Mouse (Mus musculus): ENCODE measurements around the gene Gas6.

The Gas6 gene

GRCm38 (mm10) chr8:13493858-13494631 lies at the start of gene Gas6:
Gene Gas6 (minus strand): TSS chr8:13494490.
- in situ Hi-C loops (cut with MboI; ENCODE audit: low pct_unique_long_range_greater_than_20kb in 1 of 2, low sequenced_read_pairs in 2 of 2, unreplicated experiment in 1 of 2) = no loop called here

- in situ Hi-C loops (cut with MboI; ENCODE audit: low pct_unique_long_range_greater_than_20kb in 1 of 2, low sequenced_read_pairs in 2 of 2, unreplicated experiment in 1 of 2) = no loop called here
Measured at GRCm38 (mm10) chr8:13541526-13541925, 47.2 kb upstream of the Gas6 start.

- in situ Hi-C loops (cut with MboI; ENCODE audit: low pct_unique_long_range_greater_than_20kb in 1 of 2, low sequenced_read_pairs in 2 of 2, unreplicated experiment in 1 of 2) = no loop called here
Measured at GRCm38 (mm10) chr8:13540122-13540521, 45.8 kb upstream of the Gas6 start.

- in situ Hi-C loops (cut with MboI; ENCODE audit: low pct_unique_long_range_greater_than_20kb in 1 of 2, low sequenced_read_pairs in 2 of 2, unreplicated experiment in 1 of 2) = no loop called here
Measured at GRCm38 (mm10) chr8:13538821-13539220, 44.5 kb upstream of the Gas6 start.

- in situ Hi-C loops (cut with MboI; ENCODE audit: low pct_unique_long_range_greater_than_20kb in 1 of 2, low sequenced_read_pairs in 2 of 2, unreplicated experiment in 1 of 2) = no loop called here
Measured at GRCm38 (mm10) chr8:13537102-13537501, 42.8 kb upstream of the Gas6 start.

DNA sequence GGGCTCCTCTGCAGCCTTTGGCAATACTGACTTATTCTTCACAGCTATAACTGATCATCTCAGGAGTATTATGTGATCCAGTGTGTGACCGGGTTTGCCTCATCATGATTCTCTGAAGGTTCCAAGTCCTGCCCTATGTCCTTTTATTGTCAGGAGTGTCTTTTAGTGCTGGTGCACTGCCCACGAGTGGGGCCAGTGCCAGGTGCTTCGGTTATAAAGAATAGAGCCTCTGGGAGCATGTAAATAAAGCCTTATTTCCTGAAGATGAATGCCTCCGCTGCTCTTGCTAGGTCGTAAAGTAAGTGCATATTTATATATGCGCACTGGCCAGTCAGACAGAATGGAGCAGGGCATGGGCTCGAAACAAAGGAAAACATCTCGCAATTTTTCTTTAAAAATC lies 38.8 kb upstream of the Gas6 start:
- in situ Hi-C loops (cut with MboI; ENCODE audit: low pct_unique_long_range_greater_than_20kb in 1 of 2, low sequenced_read_pairs in 2 of 2, unreplicated experiment in 1 of 2) = no loop called here

DNA sequence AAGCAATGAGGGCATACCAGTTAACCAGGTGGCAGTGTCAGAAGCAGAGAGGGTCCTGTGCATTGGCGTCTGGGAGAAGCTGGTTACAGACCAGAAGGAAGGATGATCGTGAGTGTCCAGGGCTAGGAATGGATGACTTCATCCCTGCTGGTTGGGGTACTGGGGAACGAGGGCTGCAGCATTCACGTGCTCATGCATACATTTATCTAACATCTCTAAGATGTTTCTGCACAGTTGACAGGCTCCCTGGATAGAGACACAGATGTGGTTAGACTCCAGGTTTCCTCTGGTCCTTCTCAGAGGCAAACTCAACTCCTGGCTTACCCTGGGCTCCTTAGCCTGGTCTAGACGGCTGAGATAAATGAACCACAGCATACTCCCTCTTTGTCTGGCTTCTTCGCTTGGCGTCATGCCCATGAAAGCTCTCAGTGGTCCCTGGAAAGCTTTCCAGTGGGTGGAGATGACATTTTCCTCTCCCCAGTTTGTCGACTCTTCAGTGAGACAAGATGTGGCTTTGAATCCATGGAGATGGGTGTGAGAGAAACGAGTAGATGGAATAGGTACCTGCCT lies 37.4 kb upstream of the Gas6 start:
- in situ Hi-C loops (cut with MboI; ENCODE audit: low pct_unique_long_range_greater_than_20kb in 1 of 2, low sequenced_read_pairs in 2 of 2, unreplicated experiment in 1 of 2) = no loop called here

DNA sequence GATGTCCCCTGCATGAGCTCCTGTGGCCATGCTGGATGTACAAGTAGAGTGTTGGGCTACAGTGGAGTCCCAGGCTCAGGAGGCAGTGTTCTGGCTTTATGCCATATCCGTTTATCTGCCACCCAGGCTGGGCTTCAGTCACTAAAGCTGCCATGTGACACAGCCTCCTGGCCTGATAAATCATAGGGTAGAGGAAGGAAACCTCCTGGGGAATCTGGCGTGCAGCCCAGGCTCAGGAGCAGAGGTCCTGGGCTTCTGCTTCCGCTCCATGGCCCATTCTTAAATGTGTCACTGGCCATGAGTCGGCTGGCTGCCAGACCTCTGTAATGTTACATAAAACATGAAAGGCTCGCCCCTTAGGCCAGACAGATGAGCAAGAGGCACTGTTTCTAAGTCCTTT lies 36.7 kb upstream of the Gas6 start:
- in situ Hi-C loops (cut with MboI; ENCODE audit: low pct_unique_long_range_greater_than_20kb in 1 of 2, low sequenced_read_pairs in 2 of 2, unreplicated experiment in 1 of 2) = no loop called here

DNA sequence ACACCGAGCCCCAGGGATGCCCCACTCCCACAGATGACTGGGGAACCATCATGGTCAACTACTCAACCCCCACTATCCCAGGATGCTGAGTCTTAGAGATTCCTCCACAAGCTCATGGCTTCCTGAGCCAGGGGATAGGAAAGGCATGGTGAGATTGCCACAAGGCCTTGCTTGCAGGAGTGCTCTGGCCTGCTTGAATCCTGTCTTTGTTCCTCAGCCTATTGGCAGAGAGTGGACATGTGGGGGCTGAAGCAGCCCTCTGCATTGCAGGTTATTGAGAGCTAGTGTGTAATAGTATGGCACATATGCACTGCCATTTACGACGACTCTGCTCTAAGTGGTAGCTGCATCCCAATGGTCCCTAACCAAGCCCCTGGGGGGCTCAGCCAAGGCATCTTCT lies 36.1 kb upstream of the Gas6 start:
- in situ Hi-C loops (cut with MboI; ENCODE audit: low pct_unique_long_range_greater_than_20kb in 1 of 2, low sequenced_read_pairs in 2 of 2, unreplicated experiment in 1 of 2) = no loop called here

DNA sequence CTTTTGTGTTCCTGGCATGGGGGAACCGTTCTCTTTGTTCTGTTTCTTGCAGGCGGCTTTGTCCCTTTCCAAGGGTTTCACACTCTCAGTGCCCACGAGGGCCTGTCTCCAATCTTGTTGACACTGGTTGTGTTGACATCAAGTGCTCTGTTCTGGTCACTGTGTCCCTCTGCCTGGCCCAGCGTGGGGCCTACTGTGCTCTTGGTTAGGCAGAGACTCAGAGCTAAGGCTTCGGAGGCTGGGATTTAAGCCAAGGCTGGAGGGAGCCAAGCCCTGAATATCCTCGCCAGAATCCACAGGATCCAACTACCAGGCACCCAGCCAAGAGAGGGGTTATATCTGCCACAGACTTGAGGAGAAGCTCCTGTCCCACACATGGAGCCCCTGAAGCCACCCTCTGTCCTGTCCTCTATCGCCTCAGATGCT lies 35.6 kb upstream of the Gas6 start:
- in situ Hi-C loops (cut with MboI; ENCODE audit: low pct_unique_long_range_greater_than_20kb in 1 of 2, low sequenced_read_pairs in 2 of 2, unreplicated experiment in 1 of 2) = no loop called here

GRCm38 (mm10) chr8:13529011-13529840 lies 34.9 kb upstream of the Gas6 start:
- in situ Hi-C loops (cut with MboI; ENCODE audit: low pct_unique_long_range_greater_than_20kb in 1 of 2, low sequenced_read_pairs in 2 of 2, unreplicated experiment in 1 of 2) = no loop called here

DNA sequence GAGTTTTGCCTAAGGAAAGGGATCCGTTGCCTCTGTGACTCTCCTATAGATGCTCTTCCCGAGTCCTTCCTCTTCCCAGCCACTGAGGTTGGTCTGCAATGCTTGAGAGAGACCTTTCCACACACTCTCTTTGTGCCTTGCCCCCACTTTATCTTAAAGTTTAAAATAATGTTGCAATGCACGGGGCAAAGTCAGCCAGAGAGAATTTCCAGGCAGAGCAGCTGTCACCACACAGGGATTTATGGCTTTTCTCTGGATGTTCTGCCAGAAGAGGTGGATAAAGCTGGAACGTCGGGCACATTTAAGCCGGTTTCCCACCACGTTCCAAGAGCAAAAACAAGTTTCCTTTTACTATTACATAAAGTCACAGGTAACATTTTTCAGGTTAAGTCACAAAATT lies 27.1 kb upstream of the Gas6 start:
- in situ Hi-C loops (cut with MboI; ENCODE audit: low pct_unique_long_range_greater_than_20kb in 1 of 2, low sequenced_read_pairs in 2 of 2, unreplicated experiment in 1 of 2) = no loop called here

- in situ Hi-C loops (cut with MboI; ENCODE audit: low pct_unique_long_range_greater_than_20kb in 1 of 2, low sequenced_read_pairs in 2 of 2, unreplicated experiment in 1 of 2) = no loop called here
Measured at GRCm38 (mm10) chr8:13520349-13520748, 26.1 kb upstream of the Gas6 start.

GRCm38 (mm10) chr8:13519503-13519902 lies 25.2 kb upstream of the Gas6 start:
- in situ Hi-C loops (cut with MboI; ENCODE audit: low pct_unique_long_range_greater_than_20kb in 1 of 2, low sequenced_read_pairs in 2 of 2, unreplicated experiment in 1 of 2) = no loop called here

DNA sequence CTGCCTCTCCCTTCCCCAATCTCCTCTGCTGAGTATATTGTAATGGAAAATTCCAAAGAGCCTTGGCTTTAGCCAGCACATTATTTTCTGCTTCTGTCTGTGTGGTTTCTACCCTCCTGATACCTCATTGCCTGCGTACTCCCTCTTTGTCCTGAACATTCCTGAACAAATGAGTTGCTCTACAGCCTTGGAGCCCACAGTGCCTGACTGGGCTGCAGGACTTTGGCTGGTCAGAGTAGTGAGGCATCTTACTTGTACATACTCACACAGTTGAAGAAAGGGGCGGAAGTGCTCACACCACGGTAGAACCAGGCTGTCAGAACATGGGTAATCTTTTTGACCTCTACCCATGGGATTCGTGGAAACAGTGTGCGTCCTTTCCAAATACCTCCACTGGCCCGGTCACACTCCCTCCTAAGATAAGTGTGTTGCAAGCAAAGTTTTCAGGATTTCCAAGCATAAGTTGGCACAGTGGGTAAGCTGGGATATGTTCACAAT lies 23.0 kb upstream of the Gas6 start:
- in situ Hi-C loops (cut with MboI; ENCODE audit: low pct_unique_long_range_greater_than_20kb in 1 of 2, low sequenced_read_pairs in 2 of 2, unreplicated experiment in 1 of 2) = no loop called here

GRCm38 (mm10) chr8:13516728-13517127 lies 22.4 kb upstream of the Gas6 start:
- in situ Hi-C loops (cut with MboI; ENCODE audit: low pct_unique_long_range_greater_than_20kb in 1 of 2, low sequenced_read_pairs in 2 of 2, unreplicated experiment in 1 of 2) = no loop called here

- in situ Hi-C loops (cut with MboI; ENCODE audit: low pct_unique_long_range_greater_than_20kb in 1 of 2, low sequenced_read_pairs in 2 of 2, unreplicated experiment in 1 of 2) = no loop called here
Measured at GRCm38 (mm10) chr8:13516011-13516442, 21.7 kb upstream of the Gas6 start.

DNA sequence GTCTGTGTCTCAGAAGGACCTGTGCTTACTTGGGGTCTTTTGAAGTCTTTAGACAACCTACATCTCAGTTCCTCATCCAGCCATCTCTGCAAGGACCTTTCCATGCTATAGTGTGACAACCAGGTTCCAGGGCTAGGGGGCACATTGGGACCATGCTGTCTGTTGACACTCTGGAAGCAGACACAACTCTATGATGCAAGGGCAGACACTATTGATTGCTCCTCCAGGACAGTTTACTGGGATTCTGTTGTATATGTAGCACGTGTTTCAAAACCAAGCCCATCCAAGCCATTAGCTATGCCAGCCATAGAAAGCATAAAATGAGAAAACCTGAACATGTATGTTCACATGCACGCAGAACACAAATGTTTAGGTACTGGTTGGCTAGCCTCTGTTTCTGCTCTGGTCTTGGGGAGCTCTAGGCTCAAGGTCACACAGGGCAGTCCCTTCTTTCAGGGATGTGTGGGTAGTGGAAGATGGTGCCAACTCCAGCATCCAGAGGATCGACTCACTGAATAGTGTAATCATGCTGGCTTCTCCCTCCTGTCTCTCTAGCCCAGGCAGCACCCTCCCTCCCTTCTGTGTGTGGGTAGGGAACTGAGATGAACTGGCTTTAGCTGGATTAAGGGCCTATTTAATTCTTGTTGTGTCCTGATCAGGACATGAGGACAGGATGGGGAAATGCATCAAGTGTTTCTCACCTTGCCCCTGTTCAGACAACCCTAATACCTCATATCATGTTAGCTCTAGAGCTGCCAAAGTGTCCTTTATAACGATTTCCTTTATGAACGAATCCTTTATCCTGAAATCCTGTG lies 19.5 kb upstream of the Gas6 start:
- in situ Hi-C loops (cut with MboI; ENCODE audit: low pct_unique_long_range_greater_than_20kb in 1 of 2, low sequenced_read_pairs in 2 of 2, unreplicated experiment in 1 of 2) = no loop called here
